Mouse (Mus musculus) ES-Bruce4 (cell line): ENCODE data around the gene Rfk. TPM values are rescaled to one million over a fixed set of nuclear protein-coding genes. Genes with fewer than 3 reads are reported as not detected.

Experiments used
- H3K27ac ChIP-seq: 2 replicates; pipeline ENCODE4 v1.5.1; 2012; ENCODE audit warnings: low read length, inconsistent platforms; ENCODE audit not compliant: insufficient read depth
- H3K27me3 ChIP-seq: 2 replicates; pipeline ENCODE4 v1.6.1; 2012; ENCODE audit warnings: mild to moderate bottlenecking, low read length, inconsistent platforms; ENCODE audit not compliant: control insufficient read depth, poor library complexity, insufficient read depth, severe bottlenecking
- H3K36me3 ChIP-seq: 2 replicates; pipeline ENCODE4 v1.6.1; 2012; ENCODE audit warnings: inconsistent platforms, mild to moderate bottlenecking, low read length, moderate library complexity; ENCODE audit not compliant: control insufficient read depth, poor library complexity, insufficient read depth, severe bottlenecking
- H3K4me1 ChIP-seq: one replicate; pipeline ENCODE4 v1.8.1; 2011; ENCODE audit warnings: low read length; ENCODE audit not compliant: control insufficient read depth, insufficient read depth
- H3K4me3 ChIP-seq: 2 replicates; pipeline ENCODE4 v1.5.1; 2011; ENCODE audit warnings: low read depth, mild to moderate bottlenecking, low read length
- H3K9ac ChIP-seq: 2 replicates; pipeline ENCODE4 v1.6.1; 2012; ENCODE audit warnings: low read depth, mild to moderate bottlenecking, inconsistent platforms; ENCODE audit not compliant: poor library complexity, severe bottlenecking
- H3K9me3 ChIP-seq: replicated peaks from 2 replicates; pipeline ENCODE4 v1.6.1; 2012; ENCODE audit warnings: mild to moderate bottlenecking, low read length, inconsistent platforms; ENCODE audit not compliant: control insufficient read depth, poor library complexity, insufficient read depth, severe bottlenecking
- CTCF ChIP-seq: IDR thresholded peaks from one replicate; pipeline ENCODE4 v1.8.1; 2011; ENCODE audit warnings: low read depth, low read length
- EP300 ChIP-seq: IDR thresholded peaks from 2 replicates; pipeline ENCODE4 v1.6.1; 2011; ENCODE audit warnings: low read depth, low read length; ENCODE audit not compliant: insufficient read depth
- POLR2A ChIP-seq: IDR thresholded peaks from one replicate; pipeline ENCODE4 v1.8.1; 2011; ENCODE audit warnings: low read length; ENCODE audit not compliant: insufficient read depth
- polyA plus RNA-seq: library from polyadenylated mRNA; stranded (reverse); fragments of >200 nt; gene quantifications from 2 replicates; pipeline ENCODE4 v1.2.4, GENCODE M21; 2011; ENCODE audit warnings: low read depth; ENCODE audit not compliant: missing spikeins, insufficient read depth, insufficient read length

The Rfk gene
- polyA plus RNA-seq, 1 experiment, result 52.9 TPM

- Histone ChIP-seq H3K27me3 (no peaks in the 10 kb centered on the region), H3K4me1 (no peaks in the 10 kb centered on the region), H3K27ac (no peak overlapping the region), H3K9ac (no peak overlapping the region), H3K9me3 (0 out of 2 replicates have a peak, but pooled peaks cover 3% of the 10 kb centered on the region), H3K36me3 (peaks cover 12% of the 10 kb centered on the region; the same call in 1 of the 2 replicates), H3K4me3 (no peak overlapping the region)
- TF ChIP-seq CTCF (no peak), EP300 (no peak), POLR2A (no peak)
These were observed 9.3 kb downstream of the Rfk start for GRCm38 (mm10) chr19:17403175-17403574.

- H3K27me3 ChIP-seq, result no peaks in the 10 kb centered on the region
- TF ChIP-seq CTCF (no peak), EP300 (no peak), POLR2A (no peak)
- 0 out of 2 replicates have a peak, but pooled peaks cover 3% of the 10 kb centered on the region for H3K9me3 ChIP-seq
These were observed 13.0 kb downstream of the Rfk start for GRCm38 (mm10) chr19:17406823-17407222.

GRCm38 (mm10) chr19:17408591-17408990, 14.7 kb downstream of the Rfk start:
- H3K27ac ChIP-seq, result no peak overlapping the region
- no peaks in the 10 kb centered on the region for H3K36me3 ChIP-seq

More at GRCm38 (mm10) chr19:17406823-17407222, 13.0 kb downstream of the Rfk start:
- no peaks in the 10 kb centered on the region for H3K4me1 ChIP-seq
- no peak overlapping the region for H3K9ac ChIP-seq
- no peak overlapping the region for H3K4me3 ChIP-seq
- no peaks in the 10 kb centered on the region for H3K36me3 ChIP-seq
- no peak overlapping the region for H3K27ac ChIP-seq

GRCm38 (mm10) chr19:17409351-17409750, 15.5 kb downstream of the Rfk start:
- 0 out of 2 replicates have a peak, but pooled peaks cover 3% of the 10 kb centered on the region for H3K9me3 ChIP-seq
- H3K27me3 ChIP-seq, result no peaks in the 10 kb centered on the region
- no peaks in the 10 kb centered on the region for H3K4me1 ChIP-seq
- H3K27ac ChIP-seq, result no peak overlapping the region
- H3K4me3 ChIP-seq, result no peak overlapping the region
- no peak overlapping the region for H3K9ac ChIP-seq
- no peaks in the 10 kb centered on the region for H3K36me3 ChIP-seq
- no peak for TF ChIP-seq POLR2A

More at GRCm38 (mm10) chr19:17408591-17408990, 14.7 kb downstream of the Rfk start:
- Histone ChIP-seq H3K9ac (no peak overlapping the region), H3K4me3 (no peak overlapping the region), H3K4me1 (no peaks in the 10 kb centered on the region), H3K9me3 (0 out of 2 replicates have a peak, but pooled peaks cover 3% of the 10 kb centered on the region), H3K27me3 (no peaks in the 10 kb centered on the region)
- TF ChIP-seq EP300 (no peak), CTCF (no peak), POLR2A (no peak)

GRCm38 (mm10) chr19:17410465-17411065, 16.7 kb downstream of the Rfk start:
- TF ChIP-seq EP300 (no peak), CTCF (no peak), POLR2A (no peak)
- Histone ChIP-seq H3K9ac (no peak overlapping the region), H3K9me3 (0 out of 2 replicates have a peak, but pooled peaks cover 3% of the 10 kb centered on the region), H3K27me3 (no peaks in the 10 kb centered on the region), H3K4me3 (no peak overlapping the region), H3K4me1 (no peaks in the 10 kb centered on the region), H3K36me3 (no peaks in the 10 kb centered on the region), H3K27ac (no peak overlapping the region)

GRCm38 (mm10) chr19:17412915-17413459, 19.1 kb downstream of the Rfk start:
- H3K4me1 ChIP-seq, result peaks cover 1% of the 10 kb centered on the region
- no peak overlapping the region for H3K27ac ChIP-seq
- H3K4me3 ChIP-seq, result no peak overlapping the region
- TF ChIP-seq POLR2A, result no peak
- no peak for TF ChIP-seq EP300
- TF ChIP-seq CTCF, result no peak
- H3K9ac ChIP-seq, result no peak overlapping the region
- H3K36me3 ChIP-seq, result no peaks in the 10 kb centered on the region
- no peaks in the 10 kb centered on the region for H3K9me3 ChIP-seq
- no peaks in the 10 kb centered on the region for H3K27me3 ChIP-seq
